Mouse (Mus musculus) hindbrain, postnatal 0 days (tissue): ENCODE measurements around the gene C1qtnf9. TPM values are rescaled to one million over a fixed set of nuclear protein-coding genes. Genes with fewer than 3 reads are reported as not detected.

Source experiments
- ATAC-seq: fragments of 200-750 bp; cut with Nextera tagmentation; 2 replicates; pipeline ENCODE4 v1.8.0; 2017; ENCODE audit warnings: mild to moderate bottlenecking, moderate TSS enrichment, moderate library complexity
- DNase-seq: peaks from one replicate; pipeline ENCODE4 v3.0.0-alpha.2; 2015; ENCODE audit warnings: low spot score
- H3K27ac ChIP-seq: fragments of 300-500 bp; sonication (generic); 2 replicates; pipeline ENCODE4 v1.5.1; 2014; ENCODE audit warnings: mild to moderate bottlenecking
- H3K27me3 ChIP-seq: fragments of 300-500 bp; sonication (generic); 2 replicates; pipeline ENCODE4 v1.6.1; 2014; ENCODE audit warnings: low read length, mixed read lengths; ENCODE audit not compliant: insufficient read depth
- H3K36me3 ChIP-seq: fragments of 300-500 bp; sonication (generic); 2 replicates; pipeline ENCODE4 v1.6.1; 2014; ENCODE audit warnings: low read length, mixed read lengths; ENCODE audit not compliant: insufficient read depth
- H3K4me1 ChIP-seq: fragments of 300-500 bp; sonication (generic); 2 replicates; pipeline ENCODE4 v1.6.1; 2014; ENCODE audit warnings: antibody characterized with exemption, low read length, mixed read lengths; ENCODE audit not compliant: insufficient read depth
- H3K4me2 ChIP-seq: fragments of 300-500 bp; sonication (generic); 2 replicates; pipeline ENCODE4 v1.6.1; 2014; ENCODE audit warnings: low read depth, mild to moderate bottlenecking, low read length, moderate library complexity, mixed read lengths
- H3K4me3 ChIP-seq: fragments of 300-500 bp; sonication (generic); 2 replicates; pipeline ENCODE4 v1.5.1; 2014; ENCODE audit warnings: low read length
- H3K9ac ChIP-seq: fragments of 300-500 bp; sonication (generic); replicated peaks from 2 replicates; pipeline ENCODE4 v1.6.1; 2014; ENCODE audit warnings: mild to moderate bottlenecking, low read length, moderate library complexity, mixed read lengths
- H3K9me3 ChIP-seq: fragments of 300-500 bp; sonication (generic); 2 replicates; pipeline ENCODE4 v1.6.1; 2016; ENCODE audit warnings: low read length, mixed read lengths
- CTCF ChIP-seq: IDR thresholded peaks from 2 replicates; pipeline ENCODE4 v1.5.1; 2016; ENCODE audit warnings: antibody characterized with exemption, control low read depth, low read depth
- WGBS: fragments of 180-500 bp; shearing (Covaris S2); extraction: QIAGEN DNeasy Blood & Tissue Kit; methylation state at CpG from one replicate; pipeline ENCODE4 v1.1.7; 2014; 5-methylcytosine and 5-hydroxymethylcytosine counted together
- polyA plus RNA-seq: library from polyadenylated mRNA; unstranded; fragments of >200 nt; fragmentation: Nextera tagmentation; extraction: Ambion mirVana; gene quantifications from 2 replicates; pipeline ENCODE4 v1.2.1, GENCODE M21; 2015
- total RNA-seq: library from RNA; depleted of rRNA; stranded (reverse); fragments of >200 nt; gene quantifications from 2 replicates; pipeline ENCODE4 v1.2.3, GENCODE M21; 2014

C1qtnf9 gene
- total and polyA plus RNA-seq, 2 experiments from 2014 or later = 0.19 TPM; not detected in 1

DNA sequence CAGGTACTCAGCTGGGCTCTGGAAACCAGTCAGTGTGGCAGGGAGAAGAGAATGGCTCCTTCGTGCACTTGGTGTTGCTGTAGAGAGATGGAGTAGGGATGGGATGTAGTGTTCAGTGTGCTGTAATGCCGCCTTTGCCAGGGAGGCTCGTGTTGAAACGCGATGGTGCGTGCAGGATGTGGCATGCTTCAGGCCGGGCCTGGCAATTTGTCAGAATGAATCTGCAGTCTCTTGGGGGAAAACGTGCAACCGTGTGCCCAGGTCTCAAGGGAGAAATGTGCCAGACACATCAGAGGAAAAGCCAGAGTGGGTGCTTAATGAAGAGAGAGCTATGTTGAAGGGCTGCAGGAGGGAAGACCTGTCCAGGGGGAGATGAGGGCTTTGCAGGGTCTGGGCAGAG lies 37.0 kb downstream of the C1qtnf9 start:
- DNase-seq (peak; percentile 6), ATAC-seq (no peak)
- Histone ChIP-seq H3K4me2 (no peak overlapping the region), H3K27me3 (no peaks in the 10 kb centered on the region), H3K4me1 (no peaks in the 10 kb centered on the region), H3K36me3 (peaks cover 12% of the 10 kb centered on the region; the same call in 1 of the 2 replicates), H3K9me3 (no peaks in the 10 kb centered on the region), H3K4me3 (no peak overlapping the region), H3K9ac (no peak overlapping the region), H3K27ac (no peak overlapping the region)
- no peak for TF ChIP-seq CTCF
- WGBS = 87% methylated on average over 9 of the region's 9 CpGs

DNA sequence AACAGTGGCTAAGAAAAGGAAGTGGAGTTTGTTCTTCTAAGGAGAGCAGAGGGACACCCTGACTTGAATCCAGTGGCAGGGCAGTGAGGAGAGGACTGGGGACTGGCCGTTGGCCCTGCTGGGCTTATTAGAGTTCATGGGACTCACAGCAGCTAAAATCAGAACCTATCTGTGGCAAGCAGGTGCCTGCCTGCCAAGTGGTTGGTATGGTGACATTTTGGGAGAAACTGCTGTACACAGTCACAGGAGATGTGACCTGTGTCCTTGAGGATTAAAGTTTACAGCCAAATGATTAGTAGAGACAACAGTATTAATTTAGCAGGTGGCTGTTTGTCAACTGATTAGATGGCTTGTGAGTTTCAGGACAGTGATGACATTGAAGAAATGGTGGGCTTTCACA lies 37.9 kb downstream of the C1qtnf9 start:
- Histone ChIP-seq H3K27me3 (no peaks in the 10 kb centered on the region), H3K4me3 (no peak overlapping the region), H3K36me3 (peaks cover 12% of the 10 kb centered on the region; the same call in 1 of the 2 replicates), H3K27ac (no peak overlapping the region), H3K9me3 (no peaks in the 10 kb centered on the region), H3K4me2 (no peak overlapping the region), H3K9ac (no peak overlapping the region), H3K4me1 (no peaks in the 10 kb centered on the region)
- no peak for ATAC-seq
- no peak for DNase-seq
- no peak for TF ChIP-seq CTCF
- WGBS = 80% methylated on average over 1 of the region's 1 CpGs

DNA sequence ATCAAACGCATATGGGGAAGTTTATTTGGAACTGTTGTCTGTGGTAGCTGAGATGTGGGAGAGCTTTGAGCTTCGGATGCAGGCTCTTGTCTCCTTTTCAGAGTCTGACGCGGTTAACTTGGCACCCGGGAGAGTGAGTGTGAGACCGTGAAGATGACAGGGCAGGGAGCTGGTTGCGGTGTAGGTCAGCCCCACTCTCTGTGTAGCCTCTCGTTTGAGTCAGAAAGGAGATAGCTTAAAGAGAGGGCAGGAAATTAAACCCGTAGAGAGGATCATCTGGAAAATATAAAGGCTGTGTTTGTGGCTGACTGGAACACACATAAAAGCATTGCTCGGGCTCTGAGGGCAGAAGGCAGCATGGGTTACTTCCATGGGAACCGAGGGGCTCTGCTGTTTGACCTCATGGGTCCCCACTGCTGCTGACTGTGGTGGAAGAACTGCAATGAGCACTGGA lies 39.0 kb downstream of the C1qtnf9 start:
- Histone ChIP-seq H3K4me2 (no peak overlapping the region), H3K9ac (no peak overlapping the region), H3K9me3 (no peaks in the 10 kb centered on the region), H3K27me3 (no peaks in the 10 kb centered on the region), H3K4me3 (no peak overlapping the region), H3K27ac (no peak overlapping the region), H3K4me1 (no peaks in the 10 kb centered on the region), H3K36me3 (peaks cover 5% of the 10 kb centered on the region; the same call in 1 of the 2 replicates)
- ATAC-seq = no peak
- WGBS = 55% methylated on average over 11 of the region's 11 CpGs
- no peak for TF ChIP-seq CTCF
- DNase-seq = no peak

DNA sequence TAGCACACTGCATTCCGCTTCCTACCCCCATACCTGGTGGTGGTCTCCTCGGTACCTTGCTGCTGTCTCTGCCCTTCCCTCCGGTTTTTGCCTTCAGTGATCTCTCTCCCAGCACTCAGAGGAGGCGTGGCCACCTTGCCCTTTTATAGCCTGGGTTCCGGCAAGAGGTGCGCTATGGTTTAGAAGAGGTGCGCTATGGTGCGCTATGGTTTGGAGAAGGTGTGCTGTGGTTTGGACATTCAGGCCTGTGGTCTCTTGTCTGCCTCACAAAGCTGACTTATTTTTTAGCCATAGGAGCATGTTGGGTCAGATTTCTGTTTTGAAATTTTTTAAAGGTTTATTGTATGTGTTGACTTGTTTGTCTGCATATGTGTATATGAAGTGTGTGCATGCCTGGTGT lies 41.9 kb downstream of the C1qtnf9 start:
- no peak for TF ChIP-seq CTCF
- Histone ChIP-seq H3K36me3 (no peaks in the 10 kb centered on the region), H3K9me3 (no peaks in the 10 kb centered on the region), H3K4me1 (no peaks in the 10 kb centered on the region), H3K9ac (no peak overlapping the region), H3K27me3 (no peaks in the 10 kb centered on the region), H3K27ac (no peak overlapping the region), H3K4me2 (no peak overlapping the region), H3K4me3 (no peak overlapping the region)
- no peak for DNase-seq
- ATAC-seq = no peak
- 91% methylated on average over 8 of the region's 8 CpGs for WGBS

DNA sequence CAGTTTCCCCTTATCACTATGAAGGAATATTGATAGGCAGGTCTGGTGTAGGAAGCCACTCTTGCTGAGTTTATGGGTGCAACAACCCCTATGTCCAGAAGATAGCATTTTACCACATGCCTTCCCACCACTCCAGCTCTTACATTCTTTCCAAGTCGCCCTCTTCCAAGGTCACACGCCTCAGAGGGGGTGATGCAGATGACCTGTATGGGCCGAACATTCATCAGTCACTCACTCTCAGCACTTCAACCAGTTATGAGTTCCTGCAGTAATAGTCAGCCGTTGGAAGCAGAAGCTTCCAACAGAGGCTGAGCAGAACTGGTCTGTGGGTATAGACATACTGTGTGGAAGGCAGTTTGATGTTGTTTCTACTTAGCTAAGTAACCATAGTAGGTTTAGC lies 43.6 kb downstream of the C1qtnf9 start:
- H3K4me1 ChIP-seq = no peaks in the 10 kb centered on the region
- 95% methylated on average over 4 of the region's 4 CpGs for WGBS
- H3K36me3 ChIP-seq = no peaks in the 10 kb centered on the region; the same call in 1 of the 2 replicates
- ATAC-seq (no peak), DNase-seq (no peak)
- H3K27me3 ChIP-seq = no peaks in the 10 kb centered on the region
- H3K9ac ChIP-seq = no peak overlapping the region
- no peaks in the 10 kb centered on the region for H3K9me3 ChIP-seq
- no peak overlapping the region for H3K4me2 ChIP-seq
- H3K27ac ChIP-seq = no peak overlapping the region
- no peak overlapping the region for H3K4me3 ChIP-seq
- no peak for TF ChIP-seq CTCF

DNA sequence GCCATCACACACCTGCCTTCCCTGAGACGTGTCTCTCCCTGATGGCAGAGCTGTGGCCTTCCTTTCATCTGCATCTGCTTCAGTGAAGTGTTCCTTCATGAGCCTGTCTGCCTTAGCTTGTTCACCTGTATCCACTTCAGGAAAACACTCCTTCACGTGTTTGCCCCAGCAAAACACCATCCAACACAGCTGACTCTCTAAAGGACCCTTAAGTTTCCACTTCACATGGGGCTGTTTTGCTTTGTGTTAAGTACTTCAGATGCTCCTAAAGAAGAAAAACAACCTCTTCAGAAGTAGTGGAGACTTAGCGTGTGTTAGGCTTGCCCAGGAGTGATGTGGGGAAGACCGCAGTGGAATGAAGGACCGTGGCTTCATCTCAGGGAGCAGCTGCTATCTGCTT lies 47.2 kb downstream of the C1qtnf9 start:
- Histone ChIP-seq H3K27ac (no peak overlapping the region), H3K9ac (no peak overlapping the region), H3K4me1 (no peaks in the 10 kb centered on the region), H3K27me3 (no peaks in the 10 kb centered on the region), H3K4me2 (no peak overlapping the region), H3K4me3 (no peak overlapping the region), H3K36me3 (no peaks in the 10 kb centered on the region; the same call in 1 of the 2 replicates), H3K9me3 (no peaks in the 10 kb centered on the region)
- WGBS = 92% methylated on average over 5 of the region's 5 CpGs
- DNase-seq (no peak), ATAC-seq (no peak)
- TF ChIP-seq CTCF = no peak

DNA sequence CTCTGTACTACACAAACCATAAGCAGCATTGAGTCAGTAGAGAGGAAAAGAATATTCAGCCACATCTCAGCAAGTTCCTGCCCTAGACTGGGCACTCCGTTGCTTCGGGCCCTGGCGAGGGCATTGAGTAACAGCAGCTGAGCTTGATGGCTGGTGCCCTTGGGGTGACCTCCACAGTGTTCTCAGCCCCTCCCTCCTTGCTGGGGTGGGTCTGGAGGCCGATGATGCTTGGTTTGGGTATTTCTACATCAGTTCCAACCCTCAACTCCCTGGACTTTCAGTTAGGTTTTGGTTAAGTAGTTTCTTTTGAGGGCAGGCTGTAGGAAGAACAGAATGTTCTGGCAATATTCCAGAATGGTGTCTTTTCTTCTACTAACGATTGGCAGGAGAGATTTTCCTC lies 50.1 kb downstream of the C1qtnf9 start:
- TF ChIP-seq CTCF = no peak
- H3K9me3 ChIP-seq = no peaks in the 10 kb centered on the region
- H3K27ac ChIP-seq = no peak overlapping the region
- H3K9ac ChIP-seq = no peak overlapping the region
- 63% methylated on average over 5 of the region's 5 CpGs for WGBS
- H3K36me3 ChIP-seq = no peaks in the 10 kb centered on the region; the same call in 1 of the 2 replicates
- no peak overlapping the region for H3K4me2 ChIP-seq
- H3K4me1 ChIP-seq = no peaks in the 10 kb centered on the region
- no peak for DNase-seq
- H3K27me3 ChIP-seq = no peaks in the 10 kb centered on the region
- no peak for ATAC-seq
- no peak overlapping the region for H3K4me3 ChIP-seq
